Mouse (Mus musculus) midbrain, postnatal 0 days (tissue): ENCODE data around the gene Chit1. TPM values are rescaled to one million over a fixed set of nuclear protein-coding genes. Genes with fewer than 3 reads are reported as not detected.
A peak's percentile ranks its signal among the peaks of the same experiment; 100 is the strongest.

Source experiments
- ATAC-seq: fragments of 200-750 bp; cut with Nextera tagmentation; 2 replicates; pipeline ENCODE4 v1.8.0; 2017; ENCODE audit warnings: moderate number of reproducible peaks, mild to moderate bottlenecking, moderate TSS enrichment, moderate library complexity; ENCODE audit not compliant: low FRiP score
- DNase-seq: peaks from one replicate; pipeline ENCODE4 v3.0.0-alpha.2; 2015; ENCODE audit warnings: low spot score
- H3K27ac ChIP-seq: fragments of 300-500 bp; sonication (generic); 2 replicates; pipeline ENCODE4 v1.5.1; 2014; ENCODE audit warnings: low read depth, mild to moderate bottlenecking, low read length, mixed read lengths
- H3K27me3 ChIP-seq: fragments of 300-500 bp; sonication (generic); 2 replicates; pipeline ENCODE4 v1.6.1; 2014; ENCODE audit warnings: low read length, control low read depth, mixed read lengths; ENCODE audit not compliant: insufficient read depth
- H3K36me3 ChIP-seq: fragments of 300-500 bp; sonication (generic); 2 replicates; pipeline ENCODE4 v1.6.1; 2014; ENCODE audit warnings: low read length, control low read depth, mixed read lengths; ENCODE audit not compliant: insufficient read depth
- H3K4me1 ChIP-seq: fragments of 300-500 bp; sonication (generic); 2 replicates; pipeline ENCODE4 v1.6.1; 2014; ENCODE audit warnings: mild to moderate bottlenecking, control low read depth, antibody characterized with exemption, low read length, mixed read lengths; ENCODE audit not compliant: insufficient read depth
- H3K4me2 ChIP-seq: fragments of 300-500 bp; sonication (generic); 2 replicates; pipeline ENCODE4 v1.6.1; 2014; ENCODE audit warnings: low read depth, mild to moderate bottlenecking, low read length, mixed read lengths; ENCODE audit not compliant: poor library complexity, severe bottlenecking
- H3K4me3 ChIP-seq: fragments of 300-500 bp; sonication (generic); 2 replicates; pipeline ENCODE4 v1.5.1; 2014; ENCODE audit warnings: low read depth, mild to moderate bottlenecking, low read length, moderate library complexity
- H3K9ac ChIP-seq: fragments of 300-500 bp; sonication (generic); replicated peaks from 2 replicates; pipeline ENCODE4 v1.6.1; 2014; ENCODE audit warnings: mild to moderate bottlenecking, low read length, moderate library complexity, mixed read lengths; ENCODE audit not compliant: poor library complexity, severe bottlenecking
- H3K9me3 ChIP-seq: fragments of 300-500 bp; sonication (generic); 2 replicates; pipeline ENCODE4 v1.6.1; 2016; ENCODE audit warnings: low read length, control low read depth
- CTCF ChIP-seq: IDR thresholded peaks from 2 replicates; pipeline ENCODE4 v1.5.1; 2016; ENCODE audit warnings: antibody characterized with exemption, mild to moderate bottlenecking
- WGBS: fragments of 180-500 bp; shearing (Covaris S2); extraction: QIAGEN DNeasy Blood & Tissue Kit; methylation state at CpG from one replicate; pipeline ENCODE4 v1.1.7; 2014; 5-methylcytosine and 5-hydroxymethylcytosine counted together
- polyA plus RNA-seq: library from polyadenylated mRNA; unstranded; fragments of >200 nt; fragmentation: Nextera tagmentation; extraction: Ambion mirVana; gene quantifications from 2 replicates; pipeline ENCODE4 v1.2.1, GENCODE M21; 2015
- total RNA-seq: library from RNA; depleted of rRNA; stranded (reverse); fragments of >200 nt; gene quantifications from 2 replicates; pipeline ENCODE4 v1.2.3, GENCODE M21; 2014

Chit1 gene
- total and polyA plus RNA-seq, 2 experiments from 2014 or later = 0.21 to 0.99 TPM

- ATAC-seq = no peak
Measured at GRCm38 (mm10) chr1:134099516-134100235, 11.4 kb upstream of the Chit1 start.

DNA sequence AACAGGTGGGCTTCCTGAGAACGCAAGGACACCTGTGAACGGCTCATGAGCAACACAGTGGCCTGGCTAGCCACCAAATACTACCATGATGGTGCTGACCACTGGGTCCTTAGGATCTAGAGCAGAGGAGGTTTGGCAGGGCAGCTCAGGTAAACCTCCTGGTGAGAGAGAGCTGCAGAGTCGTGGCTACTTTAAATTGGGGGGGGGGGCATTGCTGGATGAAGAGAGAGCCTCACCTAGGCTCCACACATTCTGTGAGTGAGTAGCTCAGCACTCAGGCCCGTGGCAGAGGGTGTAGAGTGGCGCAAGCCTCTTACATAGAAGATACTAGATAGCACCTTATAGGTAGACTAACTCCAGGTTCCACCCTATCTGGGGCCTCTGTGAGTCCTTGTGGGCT is 10.6 kb upstream of the Chit1 start:
- ATAC-seq (no peak), DNase-seq (no peak)
- H3K27ac ChIP-seq = no peak overlapping the region
- H3K9ac ChIP-seq = no peak overlapping the region
- no peak for TF ChIP-seq CTCF
- H3K27me3 ChIP-seq = no peaks in the 10 kb centered on the region
- no peaks in the 10 kb centered on the region for H3K9me3 ChIP-seq
- H3K36me3 ChIP-seq = no peaks in the 10 kb centered on the region
- 89% methylated on average over 5 of the region's 5 CpGs for WGBS
- H3K4me3 ChIP-seq = no peak overlapping the region
- peaks cover 7% of the 10 kb centered on the region; the same call in 1 of the 2 replicates for H3K4me1 ChIP-seq
- H3K4me2 ChIP-seq = no peak overlapping the region

More at GRCm38 (mm10) chr1:134099516-134100235, 11.4 kb upstream of the Chit1 start:
- H3K4me2 ChIP-seq = peak overlapping the region; percentile 73
- WGBS = 24% methylated on average over 12 of the region's 12 CpGs
- H3K27me3 ChIP-seq = no peaks in the 10 kb centered on the region
- H3K4me3 ChIP-seq = peak overlapping the region; percentile 39
- no peaks in the 10 kb centered on the region for H3K9me3 ChIP-seq
- peaks cover 7% of the 10 kb centered on the region; the same call in 1 of the 2 replicates for H3K4me1 ChIP-seq
- no peak for DNase-seq
- H3K36me3 ChIP-seq = no peaks in the 10 kb centered on the region
- TF ChIP-seq CTCF = no peak
- peak overlapping the region; percentile 63 for H3K27ac ChIP-seq
- H3K9ac ChIP-seq = peak overlapping the region; percentile 42; the same call in 1 of the 2 replicates

- no peak for TF ChIP-seq CTCF
Measured at GRCm38 (mm10) chr1:134100928-134101327, 10.1 kb upstream of the Chit1 start.

DNA sequence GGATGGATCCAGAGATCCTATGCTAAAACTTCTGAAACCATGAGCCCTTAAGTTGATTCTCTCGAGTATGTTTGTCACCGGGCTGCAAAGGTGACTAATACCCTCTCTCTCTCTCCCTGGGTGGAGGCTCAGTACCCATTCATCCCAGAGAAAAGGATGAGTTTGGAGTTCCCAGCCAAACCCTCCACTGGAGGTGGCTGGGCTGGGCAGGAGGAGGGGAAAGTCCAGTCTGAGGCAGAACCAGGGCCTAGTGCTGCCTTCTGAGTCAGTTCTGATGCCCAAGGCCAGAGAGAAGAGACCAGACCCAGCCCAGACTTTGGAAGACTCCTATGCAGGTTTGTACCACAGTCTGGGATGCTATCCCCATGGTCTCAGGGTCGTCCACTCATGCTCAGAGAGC is 9.4 kb upstream of the Chit1 start:
- Histone ChIP-seq H3K27ac (no peak overlapping the region), H3K4me3 (no peak overlapping the region), H3K4me1 (peaks cover 6% of the 10 kb centered on the region; the same call in 1 of the 2 replicates), H3K9ac (no peak overlapping the region), H3K36me3 (no peaks in the 10 kb centered on the region), H3K27me3 (no peaks in the 10 kb centered on the region), H3K4me2 (no peak overlapping the region), H3K9me3 (no peaks in the 10 kb centered on the region)
- DNase-seq (no peak), ATAC-seq (no peak)
- WGBS = 70% methylated on average over 3 of the region's 3 CpGs
- no peak for TF ChIP-seq CTCF

More at GRCm38 (mm10) chr1:134100928-134101327, 10.1 kb upstream of the Chit1 start:
- Histone ChIP-seq H3K4me3 (no peak overlapping the region), H3K36me3 (no peaks in the 10 kb centered on the region), H3K9me3 (no peaks in the 10 kb centered on the region), H3K27ac (no peak overlapping the region), H3K27me3 (no peaks in the 10 kb centered on the region), H3K9ac (no peak overlapping the region), H3K4me2 (no peak overlapping the region), H3K4me1 (peaks cover 7% of the 10 kb centered on the region; the same call in 1 of the 2 replicates)
- no peak for ATAC-seq
- 81% methylated on average over 4 of the region's 4 CpGs for WGBS
- DNase-seq = no peak

DNA sequence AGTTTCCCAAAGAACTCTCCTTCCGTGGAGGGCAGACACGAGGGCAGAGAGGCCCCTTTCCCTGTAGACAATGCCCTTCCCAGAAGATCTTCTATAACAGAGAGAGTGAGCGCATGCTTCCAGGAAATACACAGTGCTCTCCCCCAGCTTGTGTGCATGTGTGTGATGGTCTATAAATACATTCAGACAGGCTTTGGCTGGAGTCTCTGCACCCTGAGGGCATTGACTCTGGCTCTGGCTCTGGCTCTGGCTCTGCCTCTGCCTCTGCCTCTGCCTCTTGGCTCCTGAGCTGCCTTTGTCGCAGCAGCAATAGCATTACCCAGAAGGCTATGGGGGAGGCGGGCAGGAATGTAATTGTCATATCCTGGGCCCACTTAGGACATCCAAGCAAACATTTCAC is 7.2 kb upstream of the Chit1 start:
- Histone ChIP-seq H3K9me3 (no peaks in the 10 kb centered on the region), H3K4me2 (no peak overlapping the region), H3K27ac (no peak overlapping the region), H3K9ac (no peak overlapping the region), H3K4me1 (peaks cover 4% of the 10 kb centered on the region; the same call in 1 of the 2 replicates), H3K36me3 (no peaks in the 10 kb centered on the region), H3K4me3 (no peak overlapping the region), H3K27me3 (no peaks in the 10 kb centered on the region)
- DNase-seq = peak; percentile 47
- no peak for ATAC-seq
- no peak for TF ChIP-seq CTCF
- 73% methylated on average over 5 of the region's 5 CpGs for WGBS

DNA sequence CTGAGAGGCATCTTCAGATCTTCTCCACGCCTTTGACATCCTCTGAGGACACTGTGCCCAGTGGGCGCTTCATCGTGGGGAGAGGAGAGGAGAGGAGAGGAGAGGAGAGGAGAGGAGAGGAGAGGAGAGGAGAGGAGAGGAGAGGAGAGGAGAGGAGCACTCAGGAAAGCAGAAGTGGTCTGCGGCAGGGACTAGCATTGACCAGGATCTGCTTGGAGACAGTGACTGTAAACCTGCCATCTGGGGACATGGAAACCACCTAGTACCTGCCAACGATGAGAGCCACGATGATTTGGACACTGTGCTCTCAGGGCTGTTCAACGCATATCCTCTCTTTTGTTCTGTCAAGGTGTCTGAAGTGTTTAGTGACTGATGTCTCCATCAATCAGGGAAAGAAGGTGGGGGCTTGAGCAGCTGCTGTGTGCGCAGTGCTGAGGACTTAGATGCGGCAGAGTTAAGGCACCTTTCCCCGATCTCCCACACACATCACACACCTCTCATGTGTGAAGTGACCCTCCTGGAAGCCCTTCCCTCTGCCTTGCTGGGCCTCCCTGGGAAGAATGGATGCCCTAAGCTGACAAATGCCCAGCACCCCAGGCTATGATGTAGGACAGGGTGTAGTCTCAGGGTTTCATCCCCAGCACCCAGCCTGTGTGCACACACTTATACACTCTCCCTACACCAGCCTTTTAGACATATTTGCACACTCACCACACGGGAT is 5.8 kb upstream of the Chit1 start:
- TF ChIP-seq CTCF = no peak
- no peak for ATAC-seq
- Histone ChIP-seq H3K4me3 (no peak overlapping the region), H3K27me3 (no peaks in the 10 kb centered on the region), H3K36me3 (no peaks in the 10 kb centered on the region), H3K4me2 (no peak overlapping the region), H3K27ac (no peak overlapping the region), H3K9ac (no peak overlapping the region), H3K4me1 (no peaks in the 10 kb centered on the region), H3K9me3 (no peaks in the 10 kb centered on the region)
- WGBS = 80% methylated on average over 11 of the region's 11 CpGs
- no peak for DNase-seq
